Mouse (Mus musculus) stomach, embryonic 16.5 days (tissue): ENCODE data around the gene Trim40. TPM values are rescaled to one million over a fixed set of nuclear protein-coding genes. Genes with fewer than 3 reads are reported as not detected.

Experiments used
- ATAC-seq: fragments of 200-750 bp; cut with Nextera tagmentation; 2 replicates; pipeline ENCODE4 v1.8.0; 2017; ENCODE audit warnings: moderate number of reproducible peaks, moderate TSS enrichment; ENCODE audit not compliant: insufficient read depth, low FRiP score
- H3K27ac ChIP-seq: fragments of 300-500 bp; sonication (generic); 2 replicates; pipeline ENCODE4 v1.5.1; 2014; ENCODE audit warnings: low read length
- H3K27me3 ChIP-seq: fragments of 300-500 bp; sonication (generic); 2 replicates; pipeline ENCODE4 v1.6.1; 2014; ENCODE audit warnings: low read length, control low read depth, mixed read lengths; ENCODE audit not compliant: control insufficient read depth, insufficient read depth
- H3K36me3 ChIP-seq: fragments of 300-500 bp; sonication (generic); 2 replicates; pipeline ENCODE4 v1.6.1; 2014; ENCODE audit warnings: low read length; ENCODE audit not compliant: control insufficient read depth, insufficient read depth
- H3K4me1 ChIP-seq: fragments of 300-500 bp; sonication (generic); 2 replicates; pipeline ENCODE4 v1.6.1; 2014; ENCODE audit warnings: low read length, control low read depth, mixed read lengths; ENCODE audit not compliant: control insufficient read depth, insufficient read depth
- H3K4me2 ChIP-seq: fragments of 300-500 bp; sonication (generic); 2 replicates; pipeline ENCODE4 v1.6.1; 2014; ENCODE audit warnings: low read depth, low read length, mixed read lengths
- H3K4me3 ChIP-seq: fragments of 300-500 bp; sonication (generic); replicated peaks from 2 replicates; pipeline ENCODE4 v1.5.1; 2014; ENCODE audit warnings: mild to moderate bottlenecking, low read length
- H3K9ac ChIP-seq: fragments of 300-500 bp; sonication (generic); 2 replicates; pipeline ENCODE4 v1.6.1; 2014; ENCODE audit warnings: low read length
- H3K9me3 ChIP-seq: fragments of 300-500 bp; sonication (generic); replicated peaks from 2 replicates; pipeline ENCODE4 v1.6.1; 2016; ENCODE audit warnings: low read length, control low read depth; ENCODE audit not compliant: control insufficient read depth
- WGBS: fragments of 180-500 bp; shearing (Covaris S2); extraction: QIAGEN DNeasy Blood & Tissue Kit; methylation state at CpG from one replicate; pipeline ENCODE4 v1.1.7; 2014; 5-methylcytosine and 5-hydroxymethylcytosine counted together
- polyA plus RNA-seq: library from polyadenylated mRNA; unstranded; fragments of >200 nt; fragmentation: Nextera tagmentation; extraction: Ambion mirVana; gene quantifications from 2 replicates; pipeline ENCODE4 v1.2.1, GENCODE M21; 2015

Gene Trim40
- polyA plus RNA-seq, 1 experiment from 2014 or later = 0.08 TPM

GRCm38 (mm10) chr17:36839001-36839400 lies 50.9 kb downstream of the Trim40 start:
- no peak for ATAC-seq
- no peak overlapping the region for H3K27ac ChIP-seq
- WGBS = 75% methylated on average over 5 of the region's 5 CpGs

GRCm38 (mm10) chr17:36836874-36837647 lies 52.9 kb downstream of the Trim40 start, which contains the start of gene Trim26:
Gene Trim26 (plus strand): TSS chr17:36837134.
- Histone ChIP-seq H3K4me2 (peak within 1 kb of the TSS; percentile 69), H3K27me3 (no peaks in the 10 kb centered on the region), H3K9ac (peak within 1 kb of the TSS; percentile 95), H3K4me1 (peaks cover 12% of the 10 kb centered on the region), H3K27ac (peak within 1 kb of the TSS; percentile 98), H3K9me3 (no peaks in the 10 kb centered on the region), H3K36me3 (no peaks in the 10 kb centered on the region), H3K4me3 (peak within 1 kb of the TSS; percentile 86)
- 0% methylated on average over 55 of the region's 58 CpGs for WGBS
- peak; percentile 98 for ATAC-seq

More at GRCm38 (mm10) chr17:36839001-36839400, 50.9 kb downstream of the Trim40 start:
- Histone ChIP-seq H3K36me3 (no peaks in the 10 kb centered on the region), H3K4me2 (no peak overlapping the region), H3K4me3 (no peak overlapping the region), H3K9ac (no peak overlapping the region), H3K27me3 (no peaks in the 10 kb centered on the region), H3K9me3 (no peaks in the 10 kb centered on the region), H3K4me1 (peaks cover 12% of the 10 kb centered on the region)

- Histone ChIP-seq H3K27ac (peak overlapping the region; percentile 98), H3K4me3 (peak overlapping the region; percentile 86), H3K27me3 (no peaks in the 10 kb centered on the region), H3K9me3 (no peaks in the 10 kb centered on the region), H3K9ac (peak overlapping the region; percentile 68), H3K36me3 (no peaks in the 10 kb centered on the region), H3K4me2 (peak overlapping the region; percentile 58), H3K4me1 (peaks cover 12% of the 10 kb centered on the region)
- ATAC-seq = peak; percentile 6; the same call in 1 of the 2 replicates
- WGBS = 13% methylated on average over 3 of the region's 3 CpGs
These were observed 53.5 kb downstream of the Trim40 start for GRCm38 (mm10) chr17:36836427-36836812.

- Histone ChIP-seq H3K36me3 (no peaks in the 10 kb centered on the region), H3K9ac (peak overlapping the region; percentile 68), H3K27me3 (no peaks in the 10 kb centered on the region), H3K4me1 (peaks cover 12% of the 10 kb centered on the region), H3K4me3 (peak overlapping the region; percentile 86), H3K4me2 (peak overlapping the region; percentile 58), H3K27ac (peak overlapping the region; percentile 98), H3K9me3 (no peaks in the 10 kb centered on the region)
- peak; percentile 7; the same call in 1 of the 2 replicates for ATAC-seq
- WGBS = 26% methylated on average over 12 of the region's 12 CpGs
These were observed 54.1 kb downstream of the Trim40 start for GRCm38 (mm10) chr17:36835591-36836426.

GRCm38 (mm10) chr17:36832694-36833093 lies 57.2 kb downstream of the Trim40 start:
- WGBS = 58% methylated on average over 4 of the region's 4 CpGs
- ATAC-seq = no peak
- H3K9me3 ChIP-seq = no peaks in the 10 kb centered on the region
- no peak overlapping the region for H3K4me2 ChIP-seq
- no peaks in the 10 kb centered on the region for H3K27me3 ChIP-seq
- H3K4me1 ChIP-seq = peaks cover 7% of the 10 kb centered on the region
- H3K27ac ChIP-seq = no peak overlapping the region
- no peaks in the 10 kb centered on the region for H3K36me3 ChIP-seq
- no peak overlapping the region for H3K9ac ChIP-seq
- H3K4me3 ChIP-seq = no peak overlapping the region

Other genes starting within 250 kb of the Trim40 start
- not detected in 2 replicates for gene H2-M9, start 247.5 kb downstream of the Trim40 start, polyA plus RNA-seq
- not detected in 2 replicates for gene H2-M1, start 217.9 kb downstream of the Trim40 start, polyA plus RNA-seq
- not detected in 2 replicates for gene H2-M10.5, start 117.2 kb downstream of the Trim40 start, polyA plus RNA-seq
- not detected in 2 replicates for gene H2-M10.6, start 78.0 kb downstream of the Trim40 start, polyA plus RNA-seq
- 39.9 and 41.3 TPM in 2 replicates for gene Trim26, start 53.0 kb downstream of the Trim40 start, polyA plus RNA-seq
- 0.83 and 1.2 TPM in 2 replicates for gene Trim15, start 22.9 kb downstream of the Trim40 start, polyA plus RNA-seq
- gene Trim10, start 20.5 kb downstream of the Trim40 start, polyA plus RNA-seq = 12.0 and 12.4 TPM in 2 replicates
- gene Trim31, start 8.0 kb upstream of the Trim40 start, polyA plus RNA-seq = 5.3 and 6.3 TPM in 2 replicates
- gene Rnf39, start 52.8 kb upstream of the Trim40 start, polyA plus RNA-seq = 3.4 and 5.9 TPM in 2 replicates
- 97.4 and 109 TPM in 2 replicates for gene Ppp1r11, start 61.6 kb upstream of the Trim40 start, polyA plus RNA-seq
- gene Znrd1, start 68.4 kb upstream of the Trim40 start, polyA plus RNA-seq = 70.3 and 79.7 TPM in 2 replicates
- 4.2 and 5.6 TPM in 2 replicates for gene Znrd1as, start 68.5 kb upstream of the Trim40 start, polyA plus RNA-seq
- not detected in 2 replicates for gene 2410137M14Rik, start 91.1 kb upstream of the Trim40 start, polyA plus RNA-seq
- gene H2-M5, start 99.4 kb upstream of the Trim40 start, polyA plus RNA-seq = 0.35 and 0.43 TPM in 2 replicates
- 40.9 and 50.3 TPM in 2 replicates for gene Zfp57, start 111.0 kb upstream of the Trim40 start, polyA plus RNA-seq
- gene Mog, start 133.3 kb upstream of the Trim40 start, polyA plus RNA-seq = 0.21 TPM in 1 of 2 replicates, not detected in the other
- gene Gabbr1, start 155.8 kb upstream of the Trim40 start, polyA plus RNA-seq = 7.2 and 7.5 TPM in 2 replicates
- gene Olfr90, start 198.4 kb upstream of the Trim40 start, polyA plus RNA-seq = not detected in 2 replicates
- not detected in 2 replicates for gene Olfr91, start 208.2 kb upstream of the Trim40 start, polyA plus RNA-seq
- gene Olfr92, start 230.0 kb upstream of the Trim40 start, polyA plus RNA-seq = not detected in 2 replicates